Mouse (Mus musculus) brain, embryonic 14.5 days (tissue): Measurements from ENCODE around the gene Comp.

Experiments used
- CTCF ChIP-seq: fragments of 200-500 bp; IDR thresholded peaks from 2 replicates; pipeline ENCODE4 v1.5.1; 2012; ENCODE audit warnings: inconsistent platforms, mild to moderate bottlenecking, moderate library complexity, borderline replicate concordance; ENCODE audit not compliant: insufficient read depth, insufficient read length; ENCODE audit errors: extremely low read depth
- POLR2A ChIP-seq: fragments of 200-500 bp; IDR thresholded peaks from 2 replicates; pipeline ENCODE4 v1.6.1; 2012; ENCODE audit warnings: mild to moderate bottlenecking, inconsistent platforms, borderline replicate concordance; ENCODE audit not compliant: poor library complexity, insufficient read depth, insufficient read length, severe bottlenecking; ENCODE audit errors: extremely low read depth

DNA sequence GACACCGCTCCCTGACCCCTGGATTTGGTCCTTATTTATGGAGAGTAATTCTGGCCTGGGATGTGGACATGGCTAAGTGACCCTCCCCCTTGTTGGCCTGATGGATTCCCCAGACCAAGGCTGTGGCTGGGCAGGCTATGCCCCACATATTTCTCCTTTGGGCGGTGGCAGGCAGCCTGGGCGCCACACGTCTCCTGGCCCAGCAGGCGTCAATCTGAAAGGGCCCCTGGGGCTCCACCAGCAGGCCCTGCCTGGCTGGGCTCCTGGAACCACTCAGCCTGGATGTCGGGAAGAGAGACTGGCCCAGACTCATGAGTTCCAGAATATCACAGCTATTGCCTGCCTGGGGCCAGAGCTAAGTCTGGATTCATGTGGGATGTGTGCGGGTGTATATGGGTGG lies 2.9 kb upstream of the Comp start:
- TF ChIP-seq CTCF: no peak
- no peak for TF ChIP-seq POLR2A
